Mouse (Mus musculus): Measurements from ENCODE around the gene Dguok.

Dguok gene

GRCm38 (mm10) chr6:83506258-83507167, at the start of gene Dguok:
TSS of gene Dguok (minus strand) at chr6:83506969.
- in situ Hi-C loops (cut with MboI, MseI) = no loop called here

DNA sequence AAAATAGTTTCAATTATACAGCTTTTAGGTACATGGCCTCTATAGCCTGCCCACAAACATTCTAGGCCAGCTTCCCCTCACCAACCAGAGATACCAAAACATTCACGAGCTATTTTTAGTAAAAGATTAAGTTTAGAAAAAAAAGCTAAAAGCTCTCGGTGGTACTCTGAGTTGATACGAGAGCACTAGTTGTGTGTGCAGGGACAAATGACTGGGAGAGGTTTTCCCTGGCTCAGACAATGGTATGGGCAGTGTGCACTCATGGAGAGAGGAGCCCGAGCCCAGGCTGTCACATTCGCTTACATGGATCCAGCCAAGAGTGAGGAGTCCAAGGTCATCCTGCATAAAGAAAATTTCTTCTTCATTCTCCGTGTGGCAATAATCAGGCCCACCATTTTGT, 49.2 kb upstream of the Dguok start:
- in situ Hi-C loops (cut with MboI, MseI) = no loop called here

DNA sequence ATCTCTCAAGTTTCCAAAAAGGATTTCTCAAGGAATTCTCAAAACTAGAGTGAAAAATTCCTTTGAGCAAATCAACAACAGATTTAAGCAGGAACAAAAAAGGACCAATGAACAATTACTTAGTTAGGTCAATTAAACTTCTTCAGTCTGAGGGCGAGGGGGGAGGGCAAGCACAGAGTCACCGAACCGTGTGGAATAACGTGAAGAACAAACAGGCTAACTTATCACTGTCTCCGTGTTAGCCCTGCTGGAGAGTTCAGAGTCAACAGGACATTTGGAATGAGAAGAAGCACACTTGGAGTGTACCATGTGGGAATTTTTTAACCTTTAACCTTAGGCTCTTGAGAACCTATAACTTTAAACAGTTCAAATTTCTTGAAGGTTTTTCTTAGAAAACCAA, 41.6 kb upstream of the Dguok start:
- in situ Hi-C loops (cut with MboI, MseI) = no loop called here

- in situ Hi-C loops (cut with MboI, MseI) = no loop called here
These were observed 39.0 kb upstream of the Dguok start for GRCm38 (mm10) chr6:83545778-83546177.

DNA sequence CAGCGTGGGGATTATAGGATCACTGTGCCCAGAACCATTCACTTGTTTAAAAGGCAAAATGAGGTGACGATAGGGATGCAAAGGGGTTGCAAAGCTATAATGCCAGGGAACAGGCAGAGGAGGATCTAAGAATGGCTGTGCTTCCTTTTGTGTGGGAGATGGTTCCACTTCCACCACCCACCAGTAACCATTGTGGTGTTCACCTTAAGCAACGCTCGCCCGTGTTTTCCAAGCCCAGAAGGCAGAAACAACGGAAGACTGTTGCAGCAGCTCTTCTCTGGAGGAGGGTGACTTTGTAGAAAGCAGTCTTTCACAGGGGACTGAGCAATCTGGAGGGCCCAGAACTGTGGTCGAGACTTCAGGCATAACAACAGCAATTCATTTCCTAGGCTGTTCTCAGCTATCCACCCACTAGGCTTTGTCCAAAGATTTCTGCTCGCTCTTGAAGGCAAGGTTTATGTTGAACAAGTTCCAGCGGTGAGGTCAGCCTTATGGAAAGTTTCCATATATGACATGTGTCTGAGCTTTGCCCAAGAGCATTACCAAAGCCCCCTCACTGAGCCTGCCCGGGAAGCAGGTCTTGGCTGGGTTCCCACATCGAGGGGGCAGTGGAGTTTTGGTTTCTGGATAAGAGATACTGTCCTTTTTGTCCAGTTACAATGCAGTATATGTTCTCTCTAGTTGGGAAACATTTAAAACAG, 35.1 kb upstream of the Dguok start:
- in situ Hi-C loops (cut with MboI, MseI) = no loop called here

DNA sequence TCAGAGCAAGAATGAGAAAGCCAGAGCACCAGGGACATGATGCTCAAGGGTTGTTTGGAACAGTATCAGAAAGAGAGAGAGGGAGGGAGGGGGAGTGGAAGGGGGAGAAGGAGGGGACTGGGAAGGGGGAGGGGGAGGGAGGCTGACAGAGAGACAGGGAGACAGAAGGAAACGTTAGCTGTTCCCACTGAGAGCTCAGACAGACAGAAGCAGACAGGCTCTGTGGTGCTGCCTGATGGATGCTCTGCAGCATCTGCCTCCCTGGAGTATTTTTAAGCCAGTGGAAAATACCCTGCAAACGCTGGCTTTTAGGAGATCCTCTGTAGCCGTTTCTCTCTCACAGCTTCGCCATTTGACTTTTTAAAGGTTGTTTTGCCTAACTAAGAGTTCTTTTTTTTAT, 33.2 kb upstream of the Dguok start:
- in situ Hi-C loops (cut with MboI, MseI) = no loop called here

DNA sequence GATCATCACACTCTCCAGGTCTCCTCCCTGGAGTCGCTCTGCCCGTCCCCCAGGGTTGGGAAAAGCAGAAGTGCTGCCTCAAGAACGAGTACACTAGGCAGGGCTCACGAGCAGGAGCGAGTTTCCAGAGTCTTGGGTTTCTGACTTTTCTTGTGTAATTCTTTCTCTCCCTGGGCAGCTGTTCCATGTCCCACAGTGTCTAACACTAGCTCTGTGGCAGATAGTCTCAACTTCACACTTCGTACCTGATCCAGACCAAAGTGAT, 30.0 kb upstream of the Dguok start:
- in situ Hi-C loops (cut with MboI, MseI) = no loop called here

DNA sequence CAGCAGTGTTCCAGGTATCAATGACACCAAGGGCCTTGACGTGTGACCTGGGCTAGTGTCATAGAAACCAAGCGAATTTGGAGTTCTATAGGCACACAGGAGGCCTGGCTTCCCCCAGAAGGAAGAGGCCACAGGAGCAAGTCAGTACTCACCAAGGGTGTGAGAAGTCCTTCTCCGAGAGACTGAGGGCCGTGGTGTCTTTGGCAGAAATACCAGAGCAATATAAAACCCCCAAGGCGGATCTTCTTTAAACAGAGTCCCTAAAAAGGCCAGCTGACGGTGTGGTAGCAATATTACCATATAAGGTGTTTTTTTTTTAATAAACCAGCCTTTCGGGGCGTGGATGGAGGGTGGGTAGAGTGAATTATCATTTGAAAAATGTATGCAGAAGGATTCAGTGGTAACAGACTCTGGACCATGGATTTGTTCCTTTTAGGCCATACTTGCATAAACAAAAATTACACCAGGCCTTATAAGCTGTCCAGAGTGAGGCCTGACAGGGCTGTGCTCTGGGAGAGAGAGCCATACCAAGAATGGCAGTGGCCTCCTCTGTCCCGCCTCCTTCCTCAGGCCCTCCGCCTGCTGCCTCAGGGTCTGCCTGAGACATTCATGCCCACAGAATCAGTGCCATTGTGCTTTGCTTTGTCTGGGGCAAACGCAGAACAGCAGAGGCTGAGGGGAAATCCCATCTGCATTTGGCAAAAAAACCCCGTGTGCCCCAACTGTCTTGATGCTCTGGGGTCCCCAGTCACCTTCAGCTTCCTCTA, 29.4 kb upstream of the Dguok start, which contains the start of gene Actg2:
Actg2 (minus strand) TSS at position 238 of the 767 bp plus-strand sequence.
- in situ Hi-C loops (cut with MboI, MseI) = no loop called here

GRCm38 (mm10) chr6:83532608-83533007, 25.8 kb upstream of the Dguok start:
- in situ Hi-C loops (cut with MboI, MseI) = no loop called here

DNA sequence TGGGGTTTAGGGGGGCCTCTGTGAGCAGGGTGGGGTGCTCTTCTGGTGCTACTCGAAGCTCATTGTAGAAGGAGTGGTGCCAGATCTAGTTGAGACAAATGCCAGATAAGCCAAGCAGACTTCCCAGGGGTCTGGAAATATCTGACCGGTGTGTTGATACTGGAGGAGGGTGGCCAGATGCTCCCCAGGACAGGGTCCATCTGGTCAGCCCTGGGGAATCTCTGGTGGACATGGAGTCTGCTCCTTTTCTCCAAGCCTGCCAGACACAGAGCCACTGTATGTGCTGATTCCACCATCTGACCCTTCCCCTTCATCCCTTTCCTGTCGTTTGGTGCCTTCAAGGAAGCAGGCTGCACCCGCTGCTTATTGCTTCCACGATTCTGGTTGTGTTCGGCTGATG, 16.4 kb upstream of the Dguok start:
- in situ Hi-C loops (cut with MboI, MseI) = loop anchor here (5.0 kb wide), 1 partner anchor 149 kb away; no protein-coding TSS in a partner anchor

DNA sequence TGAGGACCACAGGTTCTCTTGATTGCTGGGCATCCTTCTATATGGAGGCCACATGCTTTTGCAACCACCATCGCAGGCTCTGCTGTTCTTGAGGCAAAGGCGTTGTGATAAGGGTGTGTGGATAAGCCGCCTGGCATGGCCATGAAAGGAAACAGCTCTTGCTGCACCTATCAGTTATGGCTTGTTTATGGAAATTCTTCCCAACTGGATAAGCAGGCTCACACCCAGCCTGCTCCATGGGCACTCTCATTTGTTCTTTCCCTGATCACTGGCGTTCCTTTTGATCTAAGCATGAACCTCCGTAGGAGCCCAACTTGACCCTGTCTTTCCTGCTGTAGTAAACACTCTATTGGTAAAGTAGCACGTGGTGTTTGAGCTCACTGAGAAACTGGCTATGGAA, 15.0 kb upstream of the Dguok start:
- in situ Hi-C loops (cut with MboI, MseI) = loop anchor here (5.0 kb wide), 1 partner anchor 151 kb away; no protein-coding TSS in a partner anchor

DNA sequence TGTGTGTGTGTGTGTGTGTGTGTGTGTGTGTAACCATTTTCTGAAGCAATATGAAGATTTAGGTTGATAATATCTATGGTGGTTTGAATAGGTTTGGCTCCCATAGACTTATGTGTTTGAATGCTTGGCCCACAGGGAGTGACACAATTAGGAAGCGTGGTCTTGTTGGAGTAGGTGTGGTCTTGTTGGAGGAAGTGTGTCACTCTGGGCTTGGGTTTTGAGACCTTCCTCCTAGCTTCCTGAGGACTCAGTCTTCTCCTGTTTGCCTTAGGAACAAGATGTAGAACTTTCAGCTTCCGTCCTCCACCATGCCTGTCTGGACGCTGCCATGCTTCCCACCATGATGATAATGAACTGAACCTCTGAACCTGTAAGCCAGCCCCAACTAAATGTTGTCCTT, 11.9 kb upstream of the Dguok start:
- in situ Hi-C loops (cut with MboI, MseI) = no loop called here

- in situ Hi-C loops (cut with MboI, MseI) = no loop called here
These were observed 8.4 kb upstream of the Dguok start for GRCm38 (mm10) chr6:83515172-83515571.

DNA sequence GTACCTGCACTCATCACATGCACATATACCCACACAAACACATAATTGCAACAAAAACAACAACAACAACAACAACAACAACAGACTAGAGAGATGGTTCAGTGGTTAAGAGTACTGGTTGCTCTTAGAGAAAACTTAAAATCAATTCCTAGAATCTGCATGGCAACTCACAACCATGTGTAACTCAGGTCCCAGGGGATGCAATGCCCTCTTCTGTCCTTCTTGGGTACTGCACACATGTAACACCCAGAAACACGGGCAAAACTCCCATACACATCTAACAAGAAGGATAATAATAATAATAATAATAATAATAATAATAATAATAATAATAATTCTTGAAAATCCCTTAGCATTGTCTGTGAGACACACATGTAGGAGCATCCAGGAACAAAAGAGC, 5.7 kb upstream of the Dguok start:
- in situ Hi-C loops (cut with MboI, MseI) = loop anchor here (5.0 kb wide), 1 partner anchor 155 kb away; no protein-coding TSS in a partner anchor

- in situ Hi-C loops (cut with MboI, MseI) = loop anchor here (5.0 kb wide), 1 partner anchor 153 kb away; no protein-coding TSS in a partner anchor
These were observed 3.4 kb upstream of the Dguok start for GRCm38 (mm10) chr6:83510210-83510609.

- in situ Hi-C loops (cut with MboI, MseI) = no loop called here
These were observed 2.7 kb upstream of the Dguok start for GRCm38 (mm10) chr6:83509442-83509841.

DNA sequence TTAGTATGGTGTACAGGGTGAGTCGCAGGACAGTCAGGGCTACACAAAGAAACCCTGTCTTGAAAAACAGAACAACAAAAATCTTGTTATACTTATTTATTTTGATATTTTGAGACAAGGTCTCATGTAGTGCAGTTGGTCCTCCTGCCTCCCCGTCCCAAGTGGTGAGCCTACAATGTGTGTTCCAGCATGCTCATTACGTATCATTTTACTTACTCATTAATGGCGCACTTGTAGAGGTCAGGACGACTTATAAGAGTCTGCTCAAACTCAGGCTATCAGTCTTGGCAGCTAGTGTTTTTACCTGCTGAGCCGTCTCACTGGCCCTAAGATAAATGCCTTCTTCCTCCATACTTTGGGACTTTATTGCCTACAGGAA, 388 bp upstream of the Dguok start:
- in situ Hi-C loops (cut with MboI, MseI) = no loop called here

DNA sequence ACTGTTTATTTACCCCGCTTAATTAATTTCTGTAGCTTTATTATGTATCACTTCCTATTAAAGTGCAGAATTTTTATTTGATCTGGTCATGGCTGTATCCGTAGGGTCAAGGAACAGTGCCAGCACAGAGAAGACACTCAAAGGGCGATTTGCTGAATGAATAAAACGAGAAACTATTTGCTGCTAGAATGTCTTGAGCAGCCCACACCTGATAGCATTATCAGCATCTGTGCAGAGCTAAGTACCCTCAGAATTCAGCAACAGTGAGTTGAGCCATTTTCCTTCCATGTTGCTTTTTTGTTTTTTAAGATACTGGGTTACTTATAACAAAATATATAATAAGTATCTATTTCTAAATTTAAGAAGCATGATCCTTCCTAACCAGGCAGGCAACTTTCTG, 1.2 kb downstream of the Dguok start:
- in situ Hi-C loops (cut with MboI, MseI) = no loop called here

DNA sequence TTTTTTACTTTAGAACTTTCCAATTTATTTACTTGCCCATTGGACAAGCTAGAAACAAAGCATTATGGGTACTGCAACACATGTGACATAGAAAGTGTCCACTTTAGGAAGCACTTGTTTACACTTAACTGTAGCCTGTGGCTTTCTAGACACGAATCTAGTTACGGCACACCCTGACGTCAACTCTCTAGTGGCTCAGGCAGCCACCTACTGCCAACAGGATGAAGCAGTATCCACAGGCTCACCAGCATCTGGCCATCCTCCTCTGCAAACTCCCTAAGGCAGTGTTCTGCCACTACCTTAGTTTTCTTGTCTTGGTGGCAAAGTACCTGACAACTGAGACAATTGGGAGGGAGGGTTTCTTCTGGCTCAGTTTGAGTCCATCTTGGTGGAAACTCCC, 3.4 kb downstream of the Dguok start:
- in situ Hi-C loops (cut with MboI, MseI) = no loop called here

DNA sequence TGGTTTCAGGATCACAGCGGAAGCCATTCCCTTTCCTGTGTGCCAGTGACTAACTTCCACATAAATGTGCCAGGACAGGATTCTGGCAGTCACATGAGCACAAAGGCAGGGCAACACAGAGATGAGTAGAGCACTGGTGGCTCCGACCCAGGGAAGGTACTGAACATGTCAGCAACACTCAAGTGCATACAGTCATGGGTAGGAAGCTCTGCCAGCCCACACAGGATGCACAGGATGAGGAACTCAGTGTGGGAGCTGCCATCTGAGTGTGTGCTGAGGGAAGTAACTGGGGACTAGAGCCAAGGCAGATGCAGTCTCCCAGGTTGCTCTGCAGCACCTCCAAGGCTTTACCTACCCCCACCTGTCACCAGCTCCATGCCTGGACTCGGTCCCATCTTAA, 4.1 kb downstream of the Dguok start:
- in situ Hi-C loops (cut with MboI, MseI) = no loop called here

DNA sequence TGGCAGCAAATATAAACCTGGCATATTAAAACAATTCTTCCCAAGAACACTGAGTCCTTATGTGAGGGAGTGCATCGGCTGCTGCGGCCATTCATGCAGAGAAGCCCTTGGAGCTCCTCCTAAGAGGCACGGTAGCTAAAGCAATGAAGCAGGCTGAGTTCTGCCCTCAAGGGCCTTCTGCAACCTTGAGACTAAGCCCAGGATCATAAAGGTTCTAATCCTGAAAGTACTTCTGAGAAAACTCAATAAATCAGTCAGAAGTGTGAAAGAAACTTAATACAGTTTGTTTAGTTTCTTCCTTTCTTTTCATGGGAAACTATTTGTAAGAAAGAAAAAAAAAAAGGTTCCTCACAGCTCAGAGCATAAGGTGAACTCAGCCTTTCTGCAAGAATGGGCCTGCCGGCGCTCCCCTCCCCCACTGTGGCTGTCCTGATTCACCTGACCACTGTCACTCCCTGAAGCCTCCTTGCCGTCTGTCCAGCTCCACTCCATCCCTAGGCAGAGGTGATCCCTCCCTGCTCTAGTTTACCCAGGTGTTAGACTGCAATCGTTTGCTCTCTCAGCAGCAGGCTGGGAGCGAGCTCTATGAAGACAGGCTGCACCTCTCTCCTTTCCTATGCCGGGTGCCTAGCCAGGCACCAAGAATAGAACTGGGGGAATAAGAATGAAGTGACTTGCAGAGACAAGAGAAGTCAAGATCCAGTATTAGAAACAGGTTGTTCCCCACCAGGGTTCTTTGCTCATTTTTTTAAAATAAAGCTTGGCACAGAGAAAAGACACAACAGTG, 5.1 kb downstream of the Dguok start:
- in situ Hi-C loops (cut with MboI, MseI) = no loop called here
